Mouse (Mus musculus) cortical plate, adult 2 months (tissue): Measurements from ENCODE around the gene Nckap5l. TPM values are rescaled to one million over a fixed set of nuclear protein-coding genes. Genes with fewer than 3 reads are reported as not detected.

Experiments used
- H3K27ac ChIP-seq: fragments of 200-500 bp; 2 replicates; pipeline ENCODE4 v1.5.1; 2012; ENCODE audit warnings: low read length, control low read depth, inconsistent platforms; ENCODE audit not compliant: insufficient read depth
- H3K4me1 ChIP-seq: fragments of 200-500 bp; 2 replicates; pipeline ENCODE4 v1.6.1; 2011; ENCODE audit warnings: low read length; ENCODE audit not compliant: control insufficient read depth, insufficient read depth
- H3K4me3 ChIP-seq: fragments of 200-500 bp; 2 replicates; pipeline ENCODE4 v1.5.1; 2011; ENCODE audit warnings: mild to moderate bottlenecking, low read length, control low read depth; ENCODE audit not compliant: insufficient read depth
- CTCF ChIP-seq: fragments of 200-500 bp; IDR thresholded peaks from 2 replicates; pipeline ENCODE4 v1.5.1; 2011; ENCODE audit warnings: mild to moderate bottlenecking, control low read depth, low read length; ENCODE audit not compliant: insufficient read depth; ENCODE audit errors: extremely low read depth
- POLR2A ChIP-seq: fragments of 200-500 bp; IDR thresholded peaks from 2 replicates; pipeline ENCODE4 v1.6.1; 2011; ENCODE audit warnings: mild to moderate bottlenecking, low read length, control low read depth; ENCODE audit not compliant: insufficient read depth; ENCODE audit errors: extremely low read depth
- polyA plus RNA-seq: library from polyadenylated mRNA; depleted of rRNA; stranded (reverse); fragments of >200 nt; gene quantifications from 2 replicates; pipeline ENCODE4 v1.2.3, GENCODE M21; 2012

The Nckap5l gene
- polyA plus RNA-seq, 1 experiment: 11.9 TPM

- H3K4me3 ChIP-seq: no peak overlapping the region
- no peaks in the 10 kb centered on the region for H3K4me1 ChIP-seq
- H3K27ac ChIP-seq: no peak overlapping the region
- TF ChIP-seq POLR2A: no peak
- peak; percentile 68 for TF ChIP-seq CTCF
These were observed 13.6 kb upstream of the Nckap5l start for GRCm38 (mm10) chr15:99470971-99471676.

GRCm38 (mm10) chr15:99470224-99470761 lies 12.7 kb upstream of the Nckap5l start:
- H3K4me3 ChIP-seq: no peak overlapping the region
- TF ChIP-seq CTCF (no peak), POLR2A (no peak)
- no peak overlapping the region for H3K27ac ChIP-seq
- H3K4me1 ChIP-seq: no peaks in the 10 kb centered on the region

- Histone ChIP-seq H3K4me3 (no peak overlapping the region), H3K4me1 (no peaks in the 10 kb centered on the region), H3K27ac (no peak overlapping the region)
- TF ChIP-seq POLR2A (no peak), CTCF (no peak)
These were observed 12.2 kb upstream of the Nckap5l start for GRCm38 (mm10) chr15:99469736-99470135.

DNA sequence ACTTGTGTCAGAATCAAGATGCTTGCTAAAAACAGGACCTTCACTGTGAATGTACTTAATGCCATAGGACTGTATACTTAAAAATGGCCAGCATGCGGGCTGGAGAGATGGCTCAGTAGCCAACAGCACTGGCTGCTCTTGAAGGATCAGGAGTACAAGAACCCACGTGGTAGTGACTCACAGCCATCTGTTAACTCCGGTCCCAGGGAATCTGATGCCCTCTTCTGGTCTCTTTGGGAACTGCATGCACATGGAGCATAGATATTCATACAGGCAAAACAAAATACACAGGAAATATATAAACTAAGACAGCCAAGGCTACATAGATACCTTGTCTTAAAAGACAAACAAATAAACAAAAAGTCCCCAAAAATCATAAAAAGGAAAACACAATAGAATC lies 11.5 kb upstream of the Nckap5l start:
- Histone ChIP-seq H3K4me3 (no peak overlapping the region), H3K27ac (no peak overlapping the region), H3K4me1 (no peaks in the 10 kb centered on the region)
- TF ChIP-seq CTCF (peak; percentile 57), POLR2A (no peak)

DNA sequence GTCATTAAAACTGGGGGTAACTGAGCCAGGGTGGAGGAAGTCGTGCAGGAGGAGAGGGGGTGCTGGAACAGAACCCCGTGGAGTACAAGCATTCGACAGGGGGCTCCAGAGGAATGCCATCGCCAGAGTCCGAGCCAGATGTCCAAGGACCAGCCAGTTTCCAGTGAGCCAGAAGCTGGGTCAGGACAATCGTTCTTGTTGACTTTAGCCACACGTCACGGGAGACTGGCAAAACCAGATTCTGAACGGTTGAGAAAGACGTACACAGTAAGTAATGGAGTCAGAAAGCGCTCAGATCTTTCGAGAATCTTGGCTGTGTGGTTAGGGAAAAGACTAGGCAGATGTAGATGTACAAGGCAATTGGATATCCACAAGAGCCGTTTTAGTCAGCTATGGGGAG lies 5.6 kb upstream of the Nckap5l start:
- peaks cover under 1% of the 10 kb centered on the region; the same call in 1 of the 2 replicates for H3K4me1 ChIP-seq
- H3K27ac ChIP-seq: no peak overlapping the region
- TF ChIP-seq POLR2A (no peak), CTCF (no peak)
- H3K4me3 ChIP-seq: no peak overlapping the region

DNA sequence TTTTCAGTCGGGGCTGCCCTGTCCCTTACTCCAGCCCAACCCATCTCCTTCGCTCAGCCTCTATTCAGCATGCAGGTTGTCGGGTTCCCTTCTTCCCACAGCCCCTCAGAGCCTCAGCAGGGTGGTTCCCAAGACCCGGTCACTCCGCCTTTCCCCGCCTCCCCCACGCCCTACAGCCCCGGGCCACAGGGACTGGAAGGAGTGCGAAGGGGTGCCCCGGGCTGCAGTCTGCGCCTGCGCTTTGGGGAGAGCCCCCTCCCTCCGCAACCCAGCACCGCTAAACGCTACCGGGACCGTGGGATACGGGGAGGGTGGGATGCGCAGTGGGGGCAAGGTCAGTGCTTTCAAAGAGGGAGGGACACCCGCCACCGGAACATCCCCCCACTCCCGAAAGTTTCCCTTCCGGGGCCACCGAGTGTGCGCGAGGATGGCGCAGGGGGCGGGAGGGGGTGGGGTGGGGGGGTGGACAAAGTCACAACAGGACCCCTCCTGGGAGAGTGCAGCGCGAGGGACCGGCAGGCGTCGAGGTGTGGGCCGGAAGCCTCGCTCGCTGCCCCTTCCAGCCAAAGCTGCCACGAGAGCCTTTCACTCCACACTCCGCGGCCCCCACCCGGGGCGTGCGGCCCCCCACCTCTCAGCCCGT lies 464 bp downstream of the Nckap5l start:
- no peak for TF ChIP-seq POLR2A
- no peak for TF ChIP-seq CTCF
- H3K4me1 ChIP-seq: peaks cover 5% of the 10 kb centered on the region; the same call in 1 of the 2 replicates
- H3K4me3 ChIP-seq: peak overlapping the region; percentile 96
- H3K27ac ChIP-seq: 0 out of 2 replicates have a peak overlapping the region, but pooled peaks have one; percentile 6

DNA sequence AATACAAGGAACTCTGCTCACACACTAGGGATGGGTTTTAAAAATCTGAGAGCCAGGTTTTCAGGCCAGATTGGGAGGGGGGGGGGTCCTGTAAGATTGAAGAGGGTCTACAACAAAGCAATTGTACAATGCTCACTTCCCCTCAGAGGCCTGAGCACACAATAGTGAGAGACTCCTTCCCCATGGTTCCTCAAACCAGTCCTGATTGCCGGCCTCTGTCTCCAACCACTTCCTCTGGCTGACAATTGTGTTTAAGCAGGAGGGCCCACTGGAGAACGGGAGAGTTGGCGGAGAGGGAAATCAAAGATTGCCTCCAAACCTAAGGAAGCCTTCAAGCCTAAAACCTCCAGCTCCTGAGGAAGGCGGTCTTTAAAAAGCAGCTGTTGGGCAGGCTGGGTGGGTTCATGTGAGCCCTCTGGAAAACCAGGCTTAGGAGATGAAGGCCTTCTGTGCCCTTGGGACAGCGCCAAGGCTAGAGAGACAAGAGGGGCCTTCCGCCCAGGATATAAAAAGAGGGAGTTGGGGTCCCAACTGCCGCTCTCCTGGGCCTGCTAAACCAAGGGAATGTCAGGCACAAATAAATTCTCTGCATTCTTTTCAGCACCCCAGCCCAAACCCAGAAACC lies 1.1 kb downstream of the Nckap5l start:
- TF ChIP-seq POLR2A (no peak), CTCF (no peak)
- H3K27ac ChIP-seq: 0 out of 2 replicates have a peak overlapping the region, but pooled peaks have one; percentile 6
- peaks cover 5% of the 10 kb centered on the region; the same call in 1 of the 2 replicates for H3K4me1 ChIP-seq
- H3K4me3 ChIP-seq: peak overlapping the region; percentile 96

DNA sequence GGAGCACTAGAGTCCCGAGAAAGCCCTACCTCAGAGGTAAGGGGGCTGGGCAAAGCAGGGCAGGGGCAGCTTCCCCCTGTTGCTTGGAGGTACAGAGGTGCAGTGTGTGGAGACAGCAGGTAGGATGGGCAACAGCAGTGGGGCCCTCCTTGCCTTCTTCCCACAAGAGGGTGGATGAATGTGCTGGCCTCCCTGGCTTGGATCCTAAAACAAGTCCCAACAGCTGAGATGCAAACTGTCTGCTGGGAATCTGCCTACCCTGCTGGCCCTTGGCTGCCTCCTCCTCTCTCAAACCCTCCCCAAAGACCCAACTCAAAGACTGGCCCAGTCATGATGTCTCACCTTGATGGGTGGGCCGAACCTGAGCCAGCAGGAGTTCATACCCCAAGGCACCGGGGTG lies 2.1 kb downstream of the Nckap5l start:
- H3K4me1 ChIP-seq: peaks cover 6% of the 10 kb centered on the region; the same call in 1 of the 2 replicates
- H3K27ac ChIP-seq: no peak overlapping the region
- H3K4me3 ChIP-seq: no peak overlapping the region
- no peak for TF ChIP-seq CTCF
- no peak for TF ChIP-seq POLR2A

DNA sequence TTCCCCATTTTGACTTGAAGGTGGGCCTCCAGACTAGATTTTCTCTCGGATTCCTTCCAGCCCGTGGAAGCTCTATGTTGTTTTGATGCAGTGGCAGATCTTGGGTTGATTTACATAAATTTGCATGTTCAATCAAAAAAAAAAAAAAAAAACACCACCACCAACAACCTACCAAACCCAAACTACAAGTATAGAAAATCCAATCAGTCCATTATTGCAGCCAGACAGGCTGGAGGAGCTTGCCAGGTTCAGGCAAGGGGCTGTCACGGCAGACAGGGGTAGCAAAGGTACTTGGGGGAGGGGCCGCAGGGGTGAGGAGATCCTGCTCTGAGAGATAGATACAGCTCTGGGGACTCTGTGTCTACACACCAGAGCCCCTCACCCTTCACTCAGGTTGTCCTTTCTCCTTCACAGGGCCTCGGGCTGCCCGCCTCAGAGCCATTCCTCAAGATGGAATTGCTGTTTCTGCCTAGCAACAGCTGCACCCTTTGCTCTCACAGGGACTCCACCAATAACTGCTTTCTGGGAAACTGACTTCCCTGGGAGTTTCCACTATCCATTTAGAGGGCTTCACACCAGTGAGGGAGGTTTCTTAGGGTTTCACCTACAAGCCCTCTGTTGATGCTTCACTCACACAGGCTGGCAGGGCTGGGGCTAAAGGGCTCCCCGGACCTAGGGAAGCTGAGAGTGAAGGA lies 2.8 kb downstream of the Nckap5l start:
- no peak overlapping the region for H3K27ac ChIP-seq
- TF ChIP-seq POLR2A: no peak
- TF ChIP-seq CTCF: no peak
- H3K4me1 ChIP-seq: peaks cover 6% of the 10 kb centered on the region; the same call in 1 of the 2 replicates
- H3K4me3 ChIP-seq: no peak overlapping the region
